Mouse (Mus musculus) frontal cortex, postnatal 10 days (tissue): Measurements from ENCODE around the gene Syngr4.
"Not testable (repeated sequence)": the region's sequence is repeated elsewhere in the genome, so short reads cannot be mapped to it uniquely, and the experiment has no call there.

ENCODE experiments used
- DNase-seq, 2 experiments: peaks; one replicate each; pipeline ENCODE4 v3.0.0; 2022; ENCODE audit warnings: low spot score in 2 of 2, mixed read lengths in 1 of 2

Syngr4 gene

GRCm38 (mm10) chr7:45896517-45897257, at the start of gene Syngr4, which contains the start of gene Tmem143:
Gene Syngr4 (minus strand): TSS chr7:45896714.
Gene Tmem143 (plus strand): TSS chr7:45896941.
- DNase-seq, result peak; percentile 96 to 97

- DNase-seq, result not testable (repeated sequence)
These were observed 46.8 kb upstream of the Syngr4 start for GRCm38 (mm10) chr7:45943280-45943679.

- no peak for DNase-seq
These were observed 45.5 kb upstream of the Syngr4 start for GRCm38 (mm10) chr7:45941986-45942385.

GRCm38 (mm10) chr7:45939836-45940235, 43.3 kb upstream of the Syngr4 start:
- DNase-seq, result no peak

GRCm38 (mm10) chr7:45935114-45935513, 38.6 kb upstream of the Syngr4 start:
- peak in 1 of 2 experiments; percentile 40 for DNase-seq

GRCm38 (mm10) chr7:45933766-45934165, 37.3 kb upstream of the Syngr4 start:
- not testable (repeated sequence) for DNase-seq

GRCm38 (mm10) chr7:45929688-45930087, 33.2 kb upstream of the Syngr4 start:
- DNase-seq, result no peak

- DNase-seq, result no peak
These were observed 32.2 kb upstream of the Syngr4 start for GRCm38 (mm10) chr7:45928626-45929295.

GRCm38 (mm10) chr7:45924429-45924816, 27.9 kb upstream of the Syngr4 start:
- DNase-seq, result no peak

- DNase-seq, result no peak
These were observed 27.4 kb upstream of the Syngr4 start, which contains the start of gene Ccdc114 for GRCm38 (mm10) chr7:45923762-45924428. Gene Ccdc114 (plus strand): TSS chr7:45924072.

GRCm38 (mm10) chr7:45922928-45923761, 26.6 kb upstream of the Syngr4 start:
- peak; percentile 90 for DNase-seq

- no peak for DNase-seq
These were observed 25.6 kb upstream of the Syngr4 start for GRCm38 (mm10) chr7:45921950-45922600.

GRCm38 (mm10) chr7:45921242-45921621, 24.7 kb upstream of the Syngr4 start, which contains the start of gene Emp3:
Gene Emp3 (minus strand): TSS chr7:45921404.
- DNase-seq, result no peak

GRCm38 (mm10) chr7:45920583-45921241, 24.2 kb upstream of the Syngr4 start:
- DNase-seq, result no peak

GRCm38 (mm10) chr7:45919761-45920160, 23.2 kb upstream of the Syngr4 start:
- DNase-seq, result no peak

- no peak for DNase-seq
These were observed 22.7 kb upstream of the Syngr4 start for GRCm38 (mm10) chr7:45919083-45919671.

GRCm38 (mm10) chr7:45917926-45918325, 21.4 kb upstream of the Syngr4 start:
- no peak for DNase-seq

- DNase-seq, result no peak
These were observed 20.6 kb upstream of the Syngr4 start for GRCm38 (mm10) chr7:45917004-45917704.
